Mouse (Mus musculus) layer of hippocampus, adult 18-20 months (tissue): ENCODE data around the gene Lrrc2. TPM values are rescaled to one million over a fixed set of nuclear protein-coding genes. Genes with fewer than 3 reads are reported as not detected.

Experiments used
- DNase-seq, 2 experiments: peaks; one replicate each; pipeline ENCODE4 v3.0.0; 2022; ENCODE audit warnings: low spot score in 2 of 2
- long read RNA-seq: library from polyadenylated mRNA; stranded (forward); transcript quantifications from one replicate; pipeline ENCODE4 v2.0.0, GENCODE M21; 2021
- total RNA-seq, 2 experiments: library from RNA; stranded (reverse); gene quantifications; 2 replicates each; pipeline ENCODE4 v1.2.3; 2021

Lrrc2 gene
- total RNA-seq = 1 to 10 TPM; 1.1 to 3.1 TPM
- long read RNA-seq, partial matches to known transcripts = 0 of 2 reads
- long read RNA-seq, other reads (novel, unspliced or antisense) = 2 of 2 reads

DNA sequence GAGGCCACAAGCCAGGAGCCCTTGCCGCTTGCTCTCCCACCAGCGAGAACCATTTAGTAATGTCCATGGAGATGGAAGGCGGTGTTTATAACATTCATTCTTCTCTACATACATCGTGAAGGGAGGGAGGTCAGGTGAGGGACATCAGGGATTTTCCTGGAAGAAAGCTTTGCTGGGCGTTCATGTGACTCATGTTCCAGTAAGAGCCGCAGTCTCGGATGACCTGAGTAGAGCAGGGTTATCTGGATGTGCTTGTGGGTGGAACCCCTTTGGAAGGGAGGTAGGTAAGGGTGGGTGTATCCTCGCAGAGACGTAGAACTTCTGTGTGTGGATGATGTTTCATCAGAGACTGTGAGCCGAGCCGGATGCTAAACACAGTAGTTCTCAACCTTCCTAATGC, at the start of gene Lrrc2:
TSS of gene Lrrc2 (plus strand) at position 149 of the 400 bp plus-strand sequence.
- DNase-seq = no peak

DNA sequence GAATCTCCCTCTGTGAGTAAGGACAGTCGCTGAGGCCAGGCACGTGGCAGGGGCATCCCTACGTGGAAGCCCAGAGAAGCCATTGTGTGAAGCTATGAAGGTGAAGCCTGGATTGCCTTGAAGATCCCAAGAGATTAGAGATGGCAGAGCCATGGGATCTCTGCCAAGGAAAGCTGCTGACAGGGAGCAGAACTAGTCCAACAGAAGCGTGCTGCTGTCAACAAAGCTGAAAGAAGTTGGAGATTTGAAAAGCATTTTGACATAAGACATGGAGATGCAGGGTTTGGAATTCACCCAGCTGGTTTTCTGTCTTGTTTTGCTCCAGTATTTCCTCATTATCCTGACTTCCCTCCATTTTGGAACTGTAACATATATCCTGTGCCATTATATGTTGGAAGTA, 49.1 kb upstream of the Lrrc2 start:
- no peak for DNase-seq

DNA sequence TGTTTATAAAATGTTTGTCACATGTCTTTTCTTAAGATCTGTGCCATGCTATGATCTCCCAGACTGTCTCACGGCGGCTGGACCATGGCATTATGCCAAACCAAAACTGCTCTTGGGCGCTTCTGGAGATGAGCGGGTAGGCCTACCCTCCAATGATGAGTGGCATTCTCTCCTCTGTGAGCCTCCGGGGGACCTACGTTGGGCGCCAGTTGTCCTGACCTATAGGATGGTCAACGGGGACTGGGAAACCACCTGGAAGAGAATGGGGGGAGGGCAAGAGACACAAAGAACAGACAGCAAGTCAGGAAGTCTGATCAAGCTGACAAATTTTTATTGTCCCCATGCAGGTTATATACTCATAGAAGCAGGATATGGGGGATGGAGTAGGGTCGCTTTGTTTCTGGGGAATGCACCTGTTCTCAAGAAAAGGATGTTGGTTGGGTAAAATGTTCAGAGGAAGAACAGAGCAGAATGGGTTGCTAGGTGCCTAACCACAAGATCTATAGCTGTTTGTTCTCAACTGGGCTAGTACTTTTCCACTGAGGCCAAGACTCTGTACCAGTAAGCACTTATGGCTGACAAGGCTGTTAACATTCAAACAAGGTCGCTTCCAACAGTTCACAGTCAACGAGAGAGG, 44.0 kb upstream of the Lrrc2 start:
- no peak for DNase-seq

DNA sequence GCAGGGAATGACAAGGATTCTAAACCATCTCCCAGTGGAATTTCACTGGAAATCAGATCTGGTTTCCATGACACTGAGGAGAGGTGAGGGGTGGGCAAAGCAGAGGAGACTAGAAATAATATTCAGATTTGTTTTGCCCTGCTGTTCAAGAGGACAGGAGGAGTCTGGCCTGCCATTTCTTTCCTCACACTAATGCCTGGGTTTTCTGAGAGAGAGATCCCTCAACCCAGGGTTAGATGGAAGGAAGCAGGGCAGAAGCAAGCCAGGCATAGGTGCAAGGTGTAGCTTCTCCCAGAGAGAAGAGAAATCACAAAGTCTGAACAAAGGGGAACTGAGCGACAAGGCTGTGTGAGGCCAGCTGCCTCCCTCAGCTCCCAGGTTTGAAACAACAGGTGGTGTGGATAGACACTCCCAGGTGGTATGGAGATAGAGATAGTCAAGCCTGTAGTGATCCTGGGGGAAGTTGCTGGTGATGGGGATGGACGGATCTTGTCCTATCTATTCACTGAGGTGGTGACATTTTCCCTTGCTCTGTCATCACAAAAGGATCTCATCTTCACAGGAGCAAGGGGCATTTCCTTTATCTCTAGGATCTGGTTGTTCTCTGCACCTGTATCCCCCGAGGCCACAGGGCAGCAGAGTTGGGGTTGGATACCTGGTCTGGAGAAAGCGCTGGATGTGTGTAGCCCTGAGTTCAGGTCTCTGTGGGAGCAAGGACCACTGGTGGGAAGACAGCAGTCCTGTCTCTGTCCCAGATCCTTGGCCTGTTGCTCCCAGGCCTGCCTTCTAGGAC, 43.3 kb upstream of the Lrrc2 start:
- DNase-seq = no peak

DNA sequence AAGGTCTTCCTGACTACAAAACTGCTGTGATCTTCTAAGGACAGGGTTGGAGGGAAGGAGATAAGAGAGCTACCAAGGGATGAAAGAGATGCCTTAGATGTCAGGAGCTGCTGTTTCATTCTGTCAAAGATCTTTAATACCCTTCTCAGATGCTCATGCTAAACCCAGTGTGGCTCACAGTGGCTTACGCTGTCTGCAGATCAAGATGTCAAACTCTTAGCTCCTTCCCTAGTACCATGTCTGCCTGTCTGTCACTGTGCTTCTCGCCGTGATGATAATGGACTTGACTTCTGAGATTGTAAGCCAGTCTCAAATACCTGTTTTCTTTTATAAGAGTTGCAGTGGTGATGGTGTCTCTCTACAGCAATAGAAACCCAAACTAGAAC, 42.7 kb upstream of the Lrrc2 start:
- DNase-seq = no peak

DNA sequence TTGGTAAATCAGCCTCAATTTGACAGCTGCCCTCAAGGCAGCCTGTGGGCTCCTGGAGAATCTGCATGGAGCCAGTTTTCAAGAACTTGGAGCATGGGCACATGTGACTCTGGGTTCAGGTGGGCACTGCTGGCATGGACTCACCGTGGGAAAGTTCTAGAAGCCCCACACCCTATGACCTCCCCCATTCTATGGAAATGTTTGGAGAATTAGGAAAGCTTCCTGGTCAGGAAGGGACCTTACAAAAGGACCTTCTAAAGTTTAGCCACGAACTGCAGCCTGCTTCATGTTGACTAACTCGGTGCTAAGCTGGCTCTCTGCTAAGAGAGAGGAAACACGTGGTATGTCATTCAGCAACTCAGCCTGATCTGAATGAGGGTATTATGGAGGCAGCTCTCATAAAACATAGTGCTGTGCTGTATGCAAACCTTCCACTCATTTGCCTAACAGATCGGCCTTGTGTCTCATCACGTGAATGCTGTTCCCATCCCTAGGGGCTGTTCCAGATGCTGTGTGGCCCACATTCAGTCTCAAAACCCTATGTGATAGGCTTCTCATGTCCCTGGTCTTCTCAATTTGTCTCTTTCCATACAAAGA, 41.9 kb upstream of the Lrrc2 start:
- no peak for DNase-seq

DNA sequence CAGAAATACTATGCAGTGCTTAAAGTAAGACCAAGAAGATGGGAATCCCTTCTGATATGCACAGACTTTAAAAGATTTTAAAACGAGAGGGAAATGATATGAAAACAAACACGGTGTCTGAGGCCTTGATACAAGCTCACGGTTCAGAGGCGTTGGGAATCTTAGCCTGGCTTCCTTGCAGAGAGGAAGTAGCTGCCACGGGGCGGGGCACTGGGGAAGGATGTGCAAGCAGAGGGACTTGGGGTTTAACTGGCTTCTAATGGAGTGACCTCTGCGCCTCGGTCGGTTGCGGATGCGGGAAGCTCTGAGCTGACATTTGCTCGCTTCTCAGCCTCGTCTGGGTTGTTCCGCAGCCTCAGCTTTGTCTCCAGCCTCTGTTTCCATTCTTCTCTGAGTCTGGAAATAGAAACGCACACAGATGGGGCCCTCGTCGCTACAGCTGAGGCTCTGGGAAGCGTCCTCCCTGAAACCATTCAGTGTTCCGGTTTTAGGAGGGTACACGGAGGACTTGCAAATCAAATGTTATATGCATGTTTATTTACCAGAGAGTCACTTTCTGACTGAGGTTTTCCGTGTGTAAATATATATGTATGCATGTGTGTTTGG, 36.6 kb upstream of the Lrrc2 start:
- peak in 1 of 2 experiments; percentile 31 for DNase-seq

DNA sequence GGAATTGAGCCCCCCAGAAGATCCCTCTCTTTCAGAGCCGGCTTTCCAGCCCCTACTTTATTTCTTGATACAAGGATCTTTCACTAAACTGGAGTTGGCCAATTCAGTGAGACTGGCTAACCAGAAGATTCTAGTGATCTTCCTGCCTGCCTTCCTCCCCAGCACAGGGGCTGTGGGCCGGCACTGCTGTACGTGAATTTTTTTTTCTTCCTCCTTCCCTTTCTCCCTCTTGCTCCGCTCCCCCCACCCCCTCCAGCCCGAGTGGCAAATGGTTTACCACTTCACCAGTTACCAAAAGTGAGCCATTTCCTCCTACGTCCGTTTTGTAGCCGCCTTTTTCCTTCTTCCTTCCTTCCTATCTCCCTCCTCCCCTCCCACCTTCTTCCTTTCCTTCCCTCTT, 35.9 kb upstream of the Lrrc2 start:
- DNase-seq = no peak

DNA sequence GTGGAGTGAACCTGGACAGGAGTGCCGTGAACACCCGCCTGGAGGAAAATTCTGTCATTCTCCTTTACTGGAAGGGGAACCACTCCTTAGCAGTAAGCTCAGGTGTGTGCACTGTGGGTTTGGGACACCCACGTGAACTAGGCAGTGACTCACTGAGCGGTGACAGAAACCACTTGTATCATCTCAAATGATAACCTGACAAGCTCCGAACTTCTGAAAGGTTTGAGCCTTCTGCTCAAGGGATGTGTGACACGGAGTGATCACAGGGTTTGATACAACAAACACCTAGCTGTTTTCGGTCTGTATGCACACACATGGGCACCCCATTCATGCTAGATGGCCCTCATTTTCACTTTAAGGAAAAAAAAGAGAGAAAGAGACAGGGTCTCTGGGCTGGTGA, 34.6 kb upstream of the Lrrc2 start, which contains the start of gene Fam240a:
TSS of gene Fam240a (minus strand) at position 76 of the 400 bp plus-strand sequence.
- no peak for DNase-seq

DNA sequence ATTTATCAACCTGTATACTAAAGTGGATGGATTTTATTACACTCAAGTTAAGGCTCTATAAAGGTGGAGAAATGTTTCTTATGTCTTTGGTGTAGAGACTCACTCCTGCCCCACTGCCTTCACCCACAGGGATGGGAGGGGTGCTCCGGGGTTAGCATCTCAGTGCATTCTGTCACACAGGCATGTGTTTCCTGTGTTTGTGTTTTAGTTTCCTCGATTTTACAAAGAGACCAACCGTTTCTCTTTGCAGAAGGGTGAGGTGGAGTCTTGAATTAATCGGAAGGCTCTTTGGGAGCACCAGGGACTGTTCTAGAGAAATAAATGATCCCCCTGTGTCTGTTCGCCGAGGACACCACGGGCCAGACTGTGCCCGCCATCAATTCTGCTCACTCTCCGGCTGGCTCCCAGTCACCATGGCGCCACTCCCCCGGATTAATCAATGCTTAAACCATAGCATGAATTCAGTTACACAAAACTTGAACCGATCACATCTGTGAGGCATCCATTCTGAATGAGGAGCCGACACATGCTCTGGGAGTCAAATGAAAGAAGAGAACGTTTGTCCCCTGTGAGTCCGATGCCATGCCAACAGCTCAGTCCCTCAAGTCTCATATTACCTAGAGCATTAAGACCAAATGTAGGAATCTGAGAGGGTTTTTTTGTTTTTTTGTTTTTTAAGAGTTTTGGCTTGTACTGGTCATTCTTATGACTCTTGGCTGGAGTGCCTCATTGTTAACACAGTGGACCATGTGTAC, 30.5 kb upstream of the Lrrc2 start:
- DNase-seq = no peak

DNA sequence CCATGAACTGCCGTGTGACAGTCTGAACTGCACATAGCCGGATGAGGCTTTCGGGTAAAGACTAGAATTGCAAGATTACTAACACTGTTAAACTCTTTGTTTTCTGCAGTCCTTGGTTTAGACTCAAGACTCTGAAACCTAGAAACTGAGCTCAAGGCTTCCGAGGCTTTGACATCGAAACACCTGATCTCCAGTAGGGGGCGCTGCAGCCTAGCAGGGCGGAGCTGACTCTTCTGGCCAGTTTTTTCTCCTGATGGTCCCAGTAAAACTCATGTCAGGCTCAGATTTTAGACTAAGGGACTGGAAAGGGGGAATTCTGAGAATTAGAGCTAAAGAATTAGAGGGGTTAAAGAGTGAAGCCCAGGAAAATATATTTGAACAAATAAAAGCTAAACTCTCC, 28.6 kb upstream of the Lrrc2 start:
- DNase-seq = peak; percentile 32 to 69

DNA sequence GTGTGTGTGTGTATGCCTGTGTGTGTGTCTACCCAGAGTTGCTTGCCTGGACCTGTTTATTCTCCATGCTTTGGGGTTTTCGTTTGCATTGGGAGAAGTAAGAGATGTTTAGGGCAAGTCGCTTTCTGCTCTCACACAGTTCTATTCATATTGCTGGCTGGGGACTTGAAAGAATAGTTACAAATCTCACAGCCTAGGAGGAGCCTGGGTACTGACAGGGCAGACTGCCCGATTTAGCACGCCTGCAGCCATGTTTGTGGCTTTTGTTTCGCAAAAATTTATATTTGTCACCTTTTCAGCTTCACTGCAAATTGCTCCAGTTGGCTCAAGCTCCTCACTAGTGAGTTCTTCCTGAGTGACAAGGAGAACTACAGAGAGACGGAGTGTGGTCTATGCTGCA, 19.8 kb upstream of the Lrrc2 start:
- no peak for DNase-seq

DNA sequence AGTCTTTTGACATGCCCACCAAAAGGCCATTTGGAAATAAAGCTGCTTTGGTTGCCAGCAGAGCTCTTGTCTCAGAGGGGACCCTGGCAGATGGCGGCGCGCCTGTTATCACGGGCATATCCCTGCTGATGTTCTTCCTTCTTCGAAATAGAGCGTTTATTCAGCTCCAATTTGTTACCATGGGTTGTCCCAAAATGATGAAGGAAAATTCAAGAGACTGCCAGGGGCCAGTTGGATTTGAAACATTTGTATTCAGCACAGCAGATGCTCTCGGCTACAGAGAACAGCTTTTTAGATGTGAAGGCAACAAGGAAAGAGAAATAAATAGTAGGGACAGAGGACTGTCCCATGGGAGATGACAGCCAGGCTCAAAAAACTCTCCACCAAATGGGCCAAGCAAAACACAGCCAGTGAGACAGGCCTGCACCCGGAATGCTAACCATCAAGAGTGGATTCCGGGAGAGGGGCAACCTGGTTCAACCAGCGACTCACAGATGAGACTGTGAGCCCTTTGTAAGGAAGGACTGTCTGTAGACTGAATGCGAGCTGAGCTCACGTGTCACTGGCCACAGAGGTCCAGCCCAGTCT, 17.4 kb upstream of the Lrrc2 start:
- DNase-seq = peak; percentile 43 to 70

DNA sequence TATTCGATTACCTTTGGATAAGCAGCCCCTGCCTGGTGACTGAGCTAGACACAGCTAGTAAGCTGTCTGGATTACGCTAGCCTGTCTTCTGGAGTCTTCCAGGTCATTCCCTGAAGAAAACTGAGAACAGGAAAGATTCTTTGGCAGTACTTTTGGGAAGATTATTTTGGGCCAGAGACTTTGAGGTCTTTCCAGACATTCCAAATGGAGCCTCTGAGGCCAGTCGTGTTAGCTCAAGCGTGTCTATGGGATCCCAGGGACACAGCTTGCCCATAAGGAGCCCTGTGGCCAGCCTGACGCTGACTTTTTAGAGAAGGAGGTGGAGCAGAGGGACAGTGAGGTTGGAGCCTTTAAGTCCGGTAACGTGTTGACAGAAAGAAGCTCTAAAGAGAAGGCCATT, 15.4 kb upstream of the Lrrc2 start:
- DNase-seq = no peak

DNA sequence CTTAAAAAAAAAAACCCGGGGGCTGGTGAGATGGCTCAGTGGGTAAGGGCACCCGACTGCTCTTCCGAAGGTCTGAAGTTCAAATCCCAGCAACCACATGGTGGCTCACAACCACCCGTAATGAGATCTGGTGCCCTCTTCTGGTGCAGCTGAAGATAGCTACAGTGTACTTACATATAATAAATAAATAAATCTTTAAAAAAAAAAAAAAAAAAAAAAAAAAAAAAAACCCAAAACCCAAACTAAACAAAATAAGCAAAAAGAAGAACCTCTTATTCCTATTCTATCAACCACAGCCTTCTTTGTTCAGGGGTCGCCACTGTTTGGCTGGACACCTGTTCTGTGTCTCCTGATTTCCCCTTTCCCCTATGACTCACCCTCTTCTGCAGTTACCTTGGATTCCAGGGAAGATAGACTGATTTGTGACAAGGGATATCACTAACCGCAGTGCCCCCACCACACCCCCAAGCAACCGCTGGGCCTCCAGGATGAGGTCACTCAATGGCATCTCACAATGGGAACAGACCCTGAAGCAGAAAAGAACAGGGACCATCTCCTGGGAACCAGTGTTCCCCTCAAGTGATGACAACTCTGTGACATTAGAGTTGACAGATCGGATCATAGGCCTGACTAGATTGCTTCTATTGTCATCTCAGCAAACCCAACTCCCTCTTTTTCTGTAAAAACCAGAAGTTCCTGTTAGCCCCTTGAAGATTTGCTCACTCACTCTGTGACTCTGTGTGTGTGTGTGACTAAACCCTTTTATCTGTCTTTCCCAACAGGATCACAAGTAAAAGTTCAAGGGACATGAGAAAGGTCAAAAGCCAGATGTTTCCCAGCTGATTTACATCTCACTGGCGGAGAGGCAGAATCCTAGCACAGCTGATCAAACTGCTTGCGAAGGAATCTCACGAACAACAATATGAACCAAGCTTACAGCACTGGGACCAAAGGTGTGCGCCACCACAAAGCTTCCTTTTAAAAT, 13.5 kb upstream of the Lrrc2 start:
- DNase-seq = no peak

DNA sequence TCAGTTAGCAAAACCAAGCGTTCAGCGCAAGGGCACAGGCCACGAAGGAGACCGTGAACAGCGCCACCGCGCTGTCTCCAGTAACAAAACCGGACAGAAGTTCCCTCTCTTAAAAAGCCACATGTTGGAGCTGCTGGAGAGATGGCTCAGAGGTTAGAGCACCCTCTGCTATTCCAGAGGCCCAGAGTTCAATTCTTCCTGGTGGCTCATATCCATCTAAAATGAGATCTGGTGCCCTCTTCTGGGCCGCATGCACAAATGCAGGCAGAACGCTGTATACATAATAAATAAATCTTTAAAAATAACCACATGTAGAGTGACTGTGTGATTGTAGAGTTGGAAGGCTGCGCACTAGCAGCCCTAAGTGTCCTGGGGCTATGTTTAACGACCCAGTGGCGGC, 7.1 kb upstream of the Lrrc2 start:
- DNase-seq = no peak

DNA sequence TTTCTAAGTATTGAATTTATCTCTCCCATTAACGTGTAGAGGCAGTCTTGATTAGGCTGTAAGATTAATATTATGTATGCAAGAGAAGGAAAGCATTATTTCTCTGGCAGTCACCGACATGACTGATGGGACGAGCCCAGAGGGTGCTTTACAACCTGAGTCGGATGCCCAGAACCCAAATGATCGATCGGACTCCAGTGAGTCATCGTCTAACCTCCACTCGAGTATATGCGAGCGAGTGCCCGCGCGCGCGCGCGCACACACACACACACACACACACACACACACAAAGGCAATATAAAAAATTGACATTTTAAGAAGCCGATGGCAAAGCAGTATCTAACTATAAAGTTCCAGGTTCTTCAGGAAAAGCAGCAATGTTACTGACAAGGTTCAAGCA, 6.0 kb upstream of the Lrrc2 start:
- DNase-seq = no peak

DNA sequence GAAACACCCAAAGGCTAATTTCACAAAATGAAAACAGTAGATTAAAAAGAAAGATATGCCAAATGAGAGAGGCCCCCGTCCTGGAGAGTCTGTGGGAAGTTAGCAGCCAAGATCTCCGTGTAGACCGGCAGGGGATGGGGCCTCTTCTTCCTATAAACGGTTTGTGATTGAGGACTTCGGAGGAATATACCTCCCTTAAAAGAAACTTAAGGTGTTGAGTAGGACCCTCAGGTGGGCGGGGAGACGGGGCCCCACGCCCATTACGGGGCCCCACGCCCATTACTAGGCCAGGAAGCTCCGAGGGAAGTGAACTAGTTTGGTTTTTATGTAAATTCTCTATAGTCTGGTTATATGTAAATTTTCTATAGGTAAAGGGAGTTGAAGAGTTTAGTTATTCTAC, 5.4 kb upstream of the Lrrc2 start, which contains the start of gene Tdgf1:
TSS of gene Tdgf1 (minus strand) at position 233 of the 400 bp plus-strand sequence.
- DNase-seq = no peak

DNA sequence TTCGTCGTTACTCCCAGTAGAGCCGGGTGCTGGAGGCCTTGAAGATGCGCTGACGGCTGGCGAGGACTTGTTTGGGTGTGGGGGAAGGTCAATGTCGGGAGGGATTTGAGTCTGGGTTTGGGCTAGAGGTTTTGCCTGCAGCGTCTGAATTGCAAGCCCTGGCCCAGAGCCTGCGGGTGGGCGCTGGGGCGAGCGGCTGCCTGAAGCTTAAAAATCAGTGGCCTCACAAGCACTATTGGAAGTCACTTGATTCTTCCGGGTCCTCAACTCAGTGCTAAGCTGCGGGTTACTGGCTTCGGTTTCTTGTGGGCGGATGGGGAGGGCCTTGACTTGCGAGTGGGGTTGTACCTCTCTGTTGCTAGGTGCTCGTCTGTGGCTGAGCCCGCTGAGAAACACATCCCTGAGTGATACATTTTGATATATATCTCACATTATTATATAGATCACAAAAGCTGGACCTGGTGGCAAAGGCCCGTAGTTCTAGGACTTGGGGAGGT, 4.7 kb upstream of the Lrrc2 start:
- no peak for DNase-seq
